Mouse (Mus musculus): Measurements from ENCODE around the gene Tbp. TPM values are rescaled to one million over a fixed set of nuclear protein-coding genes. Genes with fewer than 3 reads are reported as not detected.

The Tbp gene
- polyA plus RNA-seq, 1 experiment from 2014 or later: 60.4 TPM

DNA sequence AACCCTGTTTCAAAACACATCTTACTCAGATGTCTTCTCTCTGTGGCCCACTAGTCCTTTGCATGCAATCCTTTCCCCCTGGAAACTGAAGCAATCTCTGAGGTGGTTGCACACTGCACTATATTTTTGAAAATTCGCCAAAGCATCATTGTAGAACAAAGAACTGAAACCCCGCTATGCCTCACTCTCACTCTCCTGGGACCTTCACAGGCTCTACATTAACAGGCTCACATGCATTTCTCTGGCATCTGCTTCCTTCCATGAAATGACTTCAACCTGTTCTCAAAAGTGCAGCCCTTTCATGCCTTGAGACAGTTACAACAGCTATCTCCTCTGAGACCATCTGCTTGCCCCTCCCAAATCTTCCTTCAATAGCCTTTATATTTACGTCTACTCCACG lies 46.8 kb downstream of the Tbp start:
- Histone ChIP-seq H3K4me3 (no peak overlapping the region), H3K27me3 (replicated peaks) (no peaks in the 10 kb centered on the region), H3K36me3 (no peaks in the 10 kb centered on the region), H3K9ac (no peak overlapping the region), H3K4me1 (no peaks in the 10 kb centered on the region), H3K4me2 (replicated peaks) (no peak overlapping the region), H3K9me3 (no peaks in the 10 kb centered on the region), H3K27ac (no peak overlapping the region)
- 75% methylated on average over 4 of the region's 4 CpGs for WGBS
- ATAC-seq (ENCODE audit: low FRiP score, low read depth): no peak

DNA sequence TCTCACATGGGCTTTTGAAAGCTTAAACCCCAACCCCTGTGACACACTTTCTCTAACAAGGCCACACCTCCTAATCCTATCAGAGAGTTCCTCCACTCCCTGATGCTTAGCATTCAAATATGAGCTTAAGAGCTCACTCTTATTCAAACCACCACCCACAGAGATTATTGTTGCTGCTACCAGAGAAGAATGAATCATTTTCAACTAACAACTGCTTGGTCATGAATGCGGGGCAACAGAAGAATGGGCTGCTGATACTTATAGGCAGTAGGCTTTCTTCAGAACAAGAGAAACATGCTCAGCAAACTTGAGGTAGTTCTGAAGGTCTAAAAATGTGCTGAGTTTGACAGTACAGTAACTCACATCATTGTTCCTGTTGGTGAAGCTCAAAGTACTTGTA lies 50.0 kb downstream of the Tbp start:
- ATAC-seq (ENCODE audit: low FRiP score, low read depth): no peak
- H3K9me3 ChIP-seq: no peaks in the 10 kb centered on the region
- no peaks in the 10 kb centered on the region for H3K4me1 ChIP-seq
- no peaks in the 10 kb centered on the region for H3K36me3 ChIP-seq
- no peaks in the 10 kb centered on the region for H3K27me3 ChIP-seq (replicated peaks)
- H3K4me3 ChIP-seq: no peak overlapping the region
- no peak overlapping the region for H3K9ac ChIP-seq
- H3K4me2 ChIP-seq (replicated peaks): no peak overlapping the region
- H3K27ac ChIP-seq: no peak overlapping the region
- 60% methylated on average over 1 of the region's 1 CpGs for WGBS

DNA sequence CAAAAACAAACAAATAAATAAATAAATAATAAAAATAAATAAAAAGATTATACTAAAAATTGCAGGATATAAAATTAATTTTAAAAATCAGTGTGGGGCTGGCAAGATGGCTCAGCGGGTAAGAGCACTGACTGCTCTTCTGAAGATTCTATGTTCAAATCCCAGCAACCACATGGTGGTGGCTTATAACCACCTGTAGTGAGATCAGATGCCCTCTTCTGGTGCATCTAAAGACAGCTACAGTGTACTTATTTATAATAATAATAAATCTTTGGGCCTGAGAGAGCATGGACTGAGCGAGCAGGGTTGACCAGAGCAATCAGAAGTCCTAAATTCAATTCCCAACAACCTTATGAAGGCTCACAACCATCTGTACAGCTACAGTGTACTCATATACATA lies 60.3 kb downstream of the Tbp start:
- H3K4me3 ChIP-seq: no peak overlapping the region
- H3K27me3 ChIP-seq (replicated peaks): no peaks in the 10 kb centered on the region
- no peaks in the 10 kb centered on the region for H3K36me3 ChIP-seq
- peaks cover 6% of the 10 kb centered on the region for H3K4me1 ChIP-seq
- no peak overlapping the region for H3K9ac ChIP-seq
- no peak overlapping the region for H3K4me2 ChIP-seq (replicated peaks)
- WGBS: 83% methylated on average over 2 of the region's 2 CpGs
- H3K27ac ChIP-seq: no peak overlapping the region
- no peaks in the 10 kb centered on the region for H3K9me3 ChIP-seq
- no peak for ATAC-seq (ENCODE audit: low FRiP score, low read depth)

DNA sequence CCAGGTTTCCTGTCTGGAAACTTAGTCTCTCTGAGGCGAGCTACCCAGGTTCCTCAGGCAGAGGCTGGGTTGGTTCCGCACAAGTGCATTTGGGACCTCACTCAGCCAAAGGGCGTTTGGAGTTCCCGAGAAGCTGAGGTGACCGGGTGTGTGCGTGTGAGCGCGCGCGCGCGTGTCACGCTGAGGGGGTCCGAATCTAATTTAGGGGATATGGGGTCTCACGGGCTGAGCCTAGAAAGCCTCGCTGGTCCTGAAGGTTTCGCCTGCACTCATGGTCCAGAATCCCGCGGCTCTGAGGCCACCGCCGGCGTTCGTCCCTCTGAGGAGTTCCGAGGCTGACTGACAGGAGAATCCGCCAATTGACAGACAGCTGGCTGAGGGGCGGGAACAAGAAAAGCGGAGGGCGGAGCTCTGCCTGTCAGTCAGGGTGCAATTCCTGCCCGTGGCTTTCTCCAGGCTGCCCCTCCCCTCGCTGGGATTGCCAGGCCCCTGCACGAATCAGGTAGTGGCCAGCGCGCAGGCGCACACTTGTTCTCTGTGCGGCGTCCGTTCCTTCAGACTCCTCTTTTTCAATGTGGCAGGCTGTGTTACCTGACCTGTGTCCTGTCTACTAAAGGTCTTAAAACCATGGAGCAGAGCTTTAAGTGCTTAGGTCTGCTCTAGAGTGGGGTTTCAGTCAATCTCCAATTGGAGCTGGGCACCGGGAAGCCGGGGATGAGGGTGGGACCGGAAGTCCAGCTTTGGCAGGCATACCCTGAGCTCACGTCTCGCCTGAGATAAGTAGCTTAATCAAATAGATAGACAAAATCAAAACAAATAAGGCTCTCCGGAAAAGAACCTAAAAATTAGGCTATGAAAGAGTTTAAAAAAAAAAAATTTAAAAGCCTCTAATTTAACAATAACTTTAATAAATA lies 64.6 kb downstream of the Tbp start, which contains the start of gene Prdm9:
TSS of gene Prdm9 (minus strand) at position 341 of the 914 bp plus-strand sequence.
- Histone ChIP-seq H3K36me3 (no peaks in the 10 kb centered on the region), H3K4me3 (peak within 1 kb of the TSS; percentile 65), H3K27me3 (replicated peaks) (no peaks in the 10 kb centered on the region), H3K9me3 (no peaks in the 10 kb centered on the region), H3K27ac (peak within 1 kb of the TSS; percentile 90), H3K4me2 (replicated peaks) (peak within 1 kb of the TSS; percentile 68), H3K4me1 (peaks cover 6% of the 10 kb centered on the region), H3K9ac (peak within 1 kb of the TSS; percentile 69)
- peak; percentile 99 for ATAC-seq (ENCODE audit: low FRiP score, low read depth)
- WGBS: under 1% methylated on average over 43 of the region's 43 CpGs

DNA sequence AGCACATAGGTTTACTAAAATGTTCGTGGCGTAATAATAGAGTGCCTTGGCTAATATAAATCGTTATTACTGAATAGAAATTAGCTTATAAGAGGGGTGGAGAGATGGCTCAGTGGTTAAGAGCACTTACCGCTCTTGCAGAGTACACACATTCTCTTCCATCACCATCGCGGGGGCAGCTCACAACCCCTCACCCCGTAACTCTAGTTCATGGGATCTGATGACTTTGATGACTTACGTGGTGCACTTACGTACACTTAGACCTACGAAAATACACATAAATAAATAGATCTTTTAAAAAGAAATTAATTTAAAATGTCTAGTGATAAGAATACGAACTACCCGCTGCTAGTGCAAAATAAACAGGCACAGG lies 65.2 kb downstream of the Tbp start:
- Histone ChIP-seq H3K36me3 (no peaks in the 10 kb centered on the region), H3K4me3 (peak overlapping the region; percentile 65; the same call in 1 of the 2 replicates), H3K9me3 (no peaks in the 10 kb centered on the region), H3K27me3 (replicated peaks) (no peaks in the 10 kb centered on the region), H3K4me2 (replicated peaks) (peak overlapping the region; percentile 68), H3K9ac (no peak overlapping the region), H3K27ac (no peak overlapping the region), H3K4me1 (peaks cover 6% of the 10 kb centered on the region)
- peak; percentile 23; the same call in 1 of the 2 replicates for ATAC-seq (ENCODE audit: low FRiP score, low read depth)
- WGBS: 48% methylated on average over 12 of the region's 12 CpGs

DNA sequence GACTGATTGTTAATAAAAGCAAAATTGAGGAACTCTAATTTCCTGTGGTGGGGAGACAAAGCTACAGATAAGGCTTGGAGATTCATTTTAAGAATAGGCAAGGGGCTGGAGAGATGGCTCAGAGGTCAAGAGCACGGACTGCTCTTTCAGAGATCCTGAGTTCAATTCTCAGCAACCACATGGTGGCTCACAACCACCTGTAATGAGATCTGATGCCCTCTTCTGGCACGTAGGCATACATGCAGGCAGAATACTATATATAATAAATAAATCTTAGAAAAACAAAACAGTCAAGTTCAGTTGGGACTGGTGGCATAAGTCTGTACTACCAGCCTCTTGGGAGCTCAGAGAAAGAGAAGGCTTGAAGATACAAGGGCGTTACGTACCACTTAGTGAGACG lies 67.2 kb downstream of the Tbp start:
- Histone ChIP-seq H3K4me3 (no peak overlapping the region), H3K27me3 (replicated peaks) (no peaks in the 10 kb centered on the region), H3K9ac (no peak overlapping the region), H3K36me3 (no peaks in the 10 kb centered on the region), H3K27ac (no peak overlapping the region), H3K4me2 (replicated peaks) (no peak overlapping the region), H3K4me1 (peaks cover 6% of the 10 kb centered on the region), H3K9me3 (no peaks in the 10 kb centered on the region)
- WGBS: 70% methylated on average over 5 of the region's 5 CpGs
- no peak for ATAC-seq (ENCODE audit: low FRiP score, low read depth)

DNA sequence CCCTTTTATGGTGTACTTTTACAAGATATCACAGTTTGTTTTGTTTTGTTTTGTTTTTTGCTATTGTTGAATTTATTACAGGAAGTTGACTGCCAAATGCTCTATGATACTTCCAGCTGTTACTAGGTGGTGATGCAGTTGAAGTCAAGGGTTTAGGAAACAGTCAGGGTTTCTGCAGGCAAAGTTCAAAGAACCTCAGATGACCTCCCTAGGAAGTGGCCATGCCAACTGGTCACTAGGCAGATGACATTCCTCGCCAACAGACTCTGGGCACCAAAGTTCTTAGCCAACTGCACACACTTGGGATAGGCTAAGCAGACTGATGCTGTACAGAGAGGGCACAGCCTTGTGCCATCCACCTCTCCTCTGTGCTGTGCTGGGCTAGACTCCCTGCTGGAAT lies 75.4 kb downstream of the Tbp start:
- H3K36me3 ChIP-seq: no peaks in the 10 kb centered on the region
- 62% methylated on average over 1 of the region's 1 CpGs for WGBS
- H3K4me2 ChIP-seq (replicated peaks): no peak overlapping the region
- ATAC-seq (ENCODE audit: low FRiP score, low read depth): no peak
- H3K9ac ChIP-seq: no peak overlapping the region
- H3K9me3 ChIP-seq: no peaks in the 10 kb centered on the region
- H3K4me3 ChIP-seq: no peak overlapping the region
- no peaks in the 10 kb centered on the region for H3K27me3 ChIP-seq (replicated peaks)
- H3K27ac ChIP-seq: no peak overlapping the region
- no peaks in the 10 kb centered on the region for H3K4me1 ChIP-seq

DNA sequence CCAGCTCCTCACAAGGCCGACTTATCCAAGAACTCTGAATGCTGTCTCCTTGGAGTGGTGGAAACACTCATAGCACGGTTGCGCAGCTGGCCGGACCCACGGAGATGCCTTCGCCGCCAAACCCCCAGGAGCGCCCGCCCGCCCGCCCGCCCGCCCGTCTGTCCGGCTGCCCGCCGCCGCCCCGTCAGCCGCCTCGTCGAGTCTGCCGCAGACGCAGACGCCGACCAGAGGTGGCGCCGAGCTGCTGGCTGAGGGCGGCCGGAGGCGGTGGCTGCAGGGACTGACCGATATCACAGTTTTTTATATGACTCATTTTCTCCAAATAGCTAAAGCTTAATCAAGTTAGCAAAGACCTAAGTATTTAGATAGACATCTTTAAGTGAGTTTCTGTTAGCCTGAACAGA lies 77.6 kb downstream of the Tbp start:
- H3K4me2 ChIP-seq (replicated peaks): peak overlapping the region; percentile 59
- H3K27me3 ChIP-seq (replicated peaks): no peaks in the 10 kb centered on the region
- H3K9me3 ChIP-seq: no peaks in the 10 kb centered on the region
- no peaks in the 10 kb centered on the region for H3K36me3 ChIP-seq
- peak; percentile 44; the same call in 1 of the 2 replicates for ATAC-seq (ENCODE audit: low FRiP score, low read depth)
- H3K27ac ChIP-seq: no peak overlapping the region
- no peaks in the 10 kb centered on the region for H3K4me1 ChIP-seq
- H3K9ac ChIP-seq: no peak overlapping the region
- H3K4me3 ChIP-seq: peak overlapping the region; percentile 31
- 1% methylated on average over 32 of the region's 32 CpGs for WGBS

Other genes starting within 250 kb of the Tbp start
- gene Dll1, start 123.0 kb upstream of the Tbp start, polyA plus RNA-seq (2016; fragmentation: Nextera tagmentation; extraction: Ambion mirVana): 77.5 and 80.4 TPM in 2 replicates
- gene Fam120b, start 103.7 kb upstream of the Tbp start, polyA plus RNA-seq (2016; fragmentation: Nextera tagmentation; extraction: Ambion mirVana): 40.8 and 44.5 TPM in 2 replicates
- gene Psmb1, start 137 bp upstream of the Tbp start, polyA plus RNA-seq (2016; fragmentation: Nextera tagmentation; extraction: Ambion mirVana): 248 and 252 TPM in 2 replicates
- gene Pdcd2, start 27.4 kb downstream of the Tbp start, polyA plus RNA-seq (2016; fragmentation: Nextera tagmentation; extraction: Ambion mirVana): 66.3 and 70.3 TPM in 2 replicates
- 3.8 and 4.2 TPM in 2 replicates for gene Prdm9, start 64.5 kb downstream of the Tbp start, polyA plus RNA-seq (2016; fragmentation: Nextera tagmentation; extraction: Ambion mirVana)
- gene Chd1, start 205.1 kb downstream of the Tbp start, polyA plus RNA-seq (2016; fragmentation: Nextera tagmentation; extraction: Ambion mirVana): 38.0 and 40.4 TPM in 2 replicates

Measured in neural tube, embryonic 12.5 days (tissue).